Mouse (Mus musculus): ENCODE data around the gene Vps13c.

DNA sequence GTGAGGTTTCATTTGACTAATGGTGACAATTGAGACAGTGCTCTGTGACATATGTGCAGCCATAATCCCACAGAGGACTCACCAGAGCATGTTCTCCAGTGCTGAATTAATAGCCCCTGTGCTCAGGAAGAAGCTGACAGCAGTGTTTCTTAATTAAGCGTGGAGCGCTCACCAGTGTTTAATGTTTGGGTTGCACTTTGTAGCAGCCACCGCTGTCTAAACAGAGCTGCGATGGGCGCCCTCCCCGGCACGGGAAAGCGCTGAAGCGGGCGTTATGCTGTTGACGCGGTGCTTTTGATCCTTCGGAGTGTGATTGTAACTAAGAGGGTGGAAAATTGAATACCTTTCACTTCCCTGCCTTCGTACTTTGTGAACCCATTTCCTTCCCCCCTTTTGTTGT is 125.7 kb downstream of the Vps13c start:
- TF ChIP-seq POLR2A (IDR thresholded peaks at IDR 0.05; ENCODE audit: control insufficient read depth, low read depth, low read length): no peak
- TF ChIP-seq CTCF (IDR thresholded peaks at IDR 0.05; ENCODE audit: control insufficient read depth, insufficient read depth, insufficient replicate concordance, low read depth, low read length): no peak
